Mouse (Mus musculus): ENCODE data around the gene Prr23a2. TPM values are rescaled to one million over a fixed set of nuclear protein-coding genes. Genes with fewer than 3 reads are reported as not detected.

Prr23a2 gene
- polyA plus RNA-seq, 1 experiment from 2014 or later = not detected

DNA sequence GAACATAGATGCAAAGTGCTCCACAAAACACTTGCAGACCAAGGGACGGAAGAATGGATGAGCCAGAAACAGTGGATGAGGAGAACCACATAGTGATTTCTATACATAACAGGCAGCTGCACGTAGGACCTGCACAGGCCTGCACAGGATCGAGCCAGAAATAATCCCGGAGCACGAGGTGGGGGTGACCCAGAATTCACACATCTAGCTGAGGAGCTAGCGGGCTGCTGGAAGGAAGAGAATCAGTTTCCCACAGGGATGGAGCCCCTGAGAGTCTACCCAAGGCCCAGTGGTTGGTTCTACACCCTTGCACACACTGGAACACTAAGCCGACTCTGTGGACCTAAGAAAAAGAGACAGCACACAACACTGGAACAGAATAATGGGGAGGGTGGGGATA lies 32.5 kb upstream of the Prr23a2 start:
- H3K27me3 ChIP-seq (replicated peaks; ENCODE audit: control insufficient read depth, insufficient read depth, low read length) = no peaks in the 10 kb centered on the region
- no peaks in the 10 kb centered on the region for H3K9me3 ChIP-seq (replicated peaks; ENCODE audit: control insufficient read depth, low read length)
- no peak overlapping the region for H3K4me2 ChIP-seq (ENCODE audit: low read length)
- no peak overlapping the region for H3K9ac ChIP-seq (ENCODE audit: low read length)
- no peak overlapping the region for H3K27ac ChIP-seq (ENCODE audit: low read depth, low read length)
- no peak for ATAC-seq
- 91% methylated on average over 7 of the region's 7 CpGs for WGBS
- DNase-seq (ENCODE audit: low spot score) = no peak
- no peaks in the 10 kb centered on the region for H3K4me1 ChIP-seq (ENCODE audit: control insufficient read depth, insufficient read depth, low read length)
- no peaks in the 10 kb centered on the region for H3K36me3 ChIP-seq (ENCODE audit: control insufficient read depth, insufficient read depth, low read length)
- no peak overlapping the region for H3K4me3 ChIP-seq (ENCODE audit: low read depth, low read length)

DNA sequence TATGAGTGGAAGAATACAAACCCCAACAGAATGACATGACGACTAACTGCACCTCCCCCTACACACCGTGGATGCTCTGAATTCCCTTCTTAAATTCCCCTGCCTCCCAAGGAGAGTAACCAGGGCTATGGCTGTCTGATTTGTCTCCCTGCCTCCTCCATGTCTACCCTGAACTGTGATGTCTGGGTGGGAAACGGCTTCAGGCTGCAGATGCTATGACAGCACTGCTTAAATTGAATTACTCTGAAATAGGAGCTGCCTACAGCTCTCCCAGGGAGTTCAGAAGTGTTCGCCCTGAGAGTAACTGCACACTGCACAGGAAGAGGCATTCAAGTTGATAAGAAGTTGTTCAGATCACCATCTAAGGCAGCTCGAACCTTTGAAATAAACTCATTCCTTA lies 26.8 kb upstream of the Prr23a2 start:
- DNase-seq (ENCODE audit: low spot score) = no peak
- Histone ChIP-seq H3K27me3 (replicated peaks; ENCODE audit: control insufficient read depth, insufficient read depth, low read length) (no peaks in the 10 kb centered on the region), H3K27ac (ENCODE audit: low read depth, low read length) (no peak overlapping the region), H3K36me3 (ENCODE audit: control insufficient read depth, insufficient read depth, low read length) (no peaks in the 10 kb centered on the region), H3K4me3 (ENCODE audit: low read depth, low read length) (no peak overlapping the region), H3K4me2 (ENCODE audit: low read length) (no peak overlapping the region), H3K4me1 (ENCODE audit: control insufficient read depth, insufficient read depth, low read length) (no peaks in the 10 kb centered on the region), H3K9ac (ENCODE audit: low read length) (no peak overlapping the region), H3K9me3 (replicated peaks; ENCODE audit: control insufficient read depth, low read length) (no peaks in the 10 kb centered on the region)
- WGBS = 71% methylated on average over 5 of the region's 5 CpGs
- no peak for ATAC-seq

DNA sequence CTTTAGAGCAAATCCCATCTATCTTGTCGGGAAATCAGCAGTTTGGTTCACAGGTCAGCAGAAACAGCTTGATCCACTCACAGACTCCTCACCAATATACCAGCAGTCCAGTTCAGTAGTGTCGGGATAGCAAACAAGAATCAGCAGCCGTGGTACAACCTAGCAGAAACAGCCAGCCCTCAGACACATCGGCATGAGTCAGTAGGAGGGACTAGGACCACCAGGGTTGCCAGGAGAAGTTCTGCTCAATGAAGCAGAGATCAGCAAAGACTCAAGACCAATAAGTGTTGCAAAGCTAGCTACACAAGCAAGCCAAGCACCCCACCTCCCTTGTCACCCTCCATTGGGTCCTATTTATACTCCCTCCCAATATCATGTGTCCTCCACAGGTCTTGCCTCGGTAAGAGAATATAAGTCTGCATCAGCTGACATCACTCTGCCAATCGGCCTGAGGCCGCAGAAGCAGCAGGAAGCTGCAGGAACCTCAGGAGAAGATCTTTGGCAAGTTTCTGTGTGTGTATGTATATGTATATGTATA lies 18.7 kb upstream of the Prr23a2 start:
- Histone ChIP-seq H3K9ac (ENCODE audit: low read length) (no peak overlapping the region), H3K36me3 (ENCODE audit: control insufficient read depth, insufficient read depth, low read length) (no peaks in the 10 kb centered on the region), H3K9me3 (replicated peaks; ENCODE audit: control insufficient read depth, low read length) (no peaks in the 10 kb centered on the region), H3K4me1 (ENCODE audit: control insufficient read depth, insufficient read depth, low read length) (no peaks in the 10 kb centered on the region), H3K4me3 (ENCODE audit: low read depth, low read length) (no peak overlapping the region), H3K27ac (ENCODE audit: low read depth, low read length) (no peak overlapping the region), H3K27me3 (replicated peaks; ENCODE audit: control insufficient read depth, insufficient read depth, low read length) (no peaks in the 10 kb centered on the region), H3K4me2 (ENCODE audit: low read length) (no peak overlapping the region)
- no peak for ATAC-seq
- WGBS = 80% methylated on average over 7 of the region's 7 CpGs
- no peak for DNase-seq (ENCODE audit: low spot score)

DNA sequence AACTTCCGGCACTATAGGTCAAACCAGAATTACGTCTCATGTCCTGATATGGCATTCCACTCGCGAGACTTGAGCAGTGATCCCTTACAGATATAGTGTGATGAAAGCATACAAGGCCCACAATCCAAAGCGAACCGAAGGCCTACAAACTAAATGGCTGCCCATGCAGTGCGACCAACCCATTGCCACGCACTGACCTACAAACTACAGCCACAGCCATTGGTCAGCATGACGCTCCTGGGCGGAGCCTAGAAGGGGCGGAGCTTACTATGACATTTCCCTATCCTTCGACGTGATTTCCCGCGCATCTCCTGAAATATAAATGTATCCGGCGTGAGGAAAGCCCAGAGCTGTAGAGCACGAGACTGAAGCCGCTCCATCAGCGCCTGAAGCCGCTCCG lies 14.2 kb upstream of the Prr23a2 start, which contains the start of gene Prr23a1:
Gene Prr23a1 (plus strand): TSS at position 387 of the 400 bp plus-strand sequence.
- H3K27ac ChIP-seq (ENCODE audit: low read depth, low read length) = no peak within 1 kb of the TSS
- H3K4me3 ChIP-seq (ENCODE audit: low read depth, low read length) = no peak within 1 kb of the TSS
- H3K27me3 ChIP-seq (replicated peaks; ENCODE audit: control insufficient read depth, insufficient read depth, low read length) = no peaks in the 10 kb centered on the region
- no peaks in the 10 kb centered on the region for H3K9me3 ChIP-seq (replicated peaks; ENCODE audit: control insufficient read depth, low read length)
- H3K4me2 ChIP-seq (ENCODE audit: low read length) = peak within 1 kb of the TSS; percentile 20; the same call in 1 of the 2 replicates
- no peaks in the 10 kb centered on the region for H3K4me1 ChIP-seq (ENCODE audit: control insufficient read depth, insufficient read depth, low read length)
- ATAC-seq = no peak
- H3K9ac ChIP-seq (ENCODE audit: low read length) = no peak within 1 kb of the TSS
- no peaks in the 10 kb centered on the region for H3K36me3 ChIP-seq (ENCODE audit: control insufficient read depth, insufficient read depth, low read length)
- DNase-seq (ENCODE audit: low spot score) = no peak
- WGBS = 65% methylated on average over 22 of the region's 22 CpGs

DNA sequence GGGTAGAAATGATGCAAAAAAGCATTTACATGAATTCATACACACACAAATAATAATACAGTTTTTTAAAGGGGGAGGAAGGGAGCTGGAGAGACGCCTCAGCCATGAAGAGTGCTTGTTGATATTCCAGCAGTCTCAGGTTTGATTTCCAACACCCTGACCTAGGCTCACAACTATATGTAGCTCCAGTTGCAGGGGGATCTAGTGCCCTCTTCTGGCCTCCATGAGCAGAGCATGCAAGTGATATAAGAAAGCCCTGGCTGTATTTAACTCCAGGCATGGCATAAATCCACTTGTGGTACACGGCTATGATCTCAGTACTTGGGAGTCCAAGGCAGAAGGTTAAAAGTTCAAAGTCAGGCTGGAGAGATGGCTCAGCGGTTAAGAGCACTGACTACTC lies 7.2 kb downstream of the Prr23a2 start:
- H3K9ac ChIP-seq (ENCODE audit: low read length) = no peak overlapping the region
- no peaks in the 10 kb centered on the region for H3K9me3 ChIP-seq (replicated peaks; ENCODE audit: control insufficient read depth, low read length)
- H3K4me3 ChIP-seq (ENCODE audit: low read depth, low read length) = no peak overlapping the region
- 84% methylated on average over 3 of the region's 3 CpGs for WGBS
- H3K4me1 ChIP-seq (ENCODE audit: control insufficient read depth, insufficient read depth, low read length) = no peaks in the 10 kb centered on the region
- H3K27me3 ChIP-seq (replicated peaks; ENCODE audit: control insufficient read depth, insufficient read depth, low read length) = no peaks in the 10 kb centered on the region
- H3K4me2 ChIP-seq (ENCODE audit: low read length) = no peak overlapping the region
- no peaks in the 10 kb centered on the region for H3K36me3 ChIP-seq (ENCODE audit: control insufficient read depth, insufficient read depth, low read length)
- H3K27ac ChIP-seq (ENCODE audit: low read depth, low read length) = no peak overlapping the region
- ATAC-seq (no peak), DNase-seq (ENCODE audit: low spot score) (no peak)

DNA sequence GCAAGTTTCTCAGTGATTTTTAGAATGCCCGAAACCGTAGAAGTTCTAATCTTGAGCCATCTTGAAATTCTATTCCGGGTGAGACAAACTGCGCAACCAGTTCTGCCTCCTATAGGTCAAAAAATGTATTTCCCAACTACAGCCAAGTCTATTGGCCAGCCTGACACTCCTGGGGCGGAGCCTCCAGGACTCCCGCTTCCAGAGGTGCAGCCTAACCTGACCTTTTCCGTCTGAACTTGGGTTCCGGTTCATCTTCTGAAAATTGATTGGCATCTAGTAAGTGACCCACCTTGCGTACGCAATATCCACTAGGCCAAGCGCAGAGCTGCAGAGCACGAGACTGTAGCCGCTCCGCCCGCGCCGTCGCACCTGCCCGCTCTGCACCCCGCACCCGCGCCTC lies 8.3 kb downstream of the Prr23a2 start, which contains the start of gene Prr23a3:
Gene Prr23a3 (plus strand): TSS at position 197 of the 400 bp plus-strand sequence.
- ATAC-seq (no peak), DNase-seq (ENCODE audit: low spot score) (no peak)
- 56% methylated on average over 22 of the region's 22 CpGs for WGBS
- H3K4me2 ChIP-seq (ENCODE audit: low read length) = no peak within 1 kb of the TSS
- H3K4me3 ChIP-seq (ENCODE audit: low read depth, low read length) = no peak within 1 kb of the TSS
- H3K9me3 ChIP-seq (replicated peaks; ENCODE audit: control insufficient read depth, low read length) = no peaks in the 10 kb centered on the region
- no peaks in the 10 kb centered on the region for H3K27me3 ChIP-seq (replicated peaks; ENCODE audit: control insufficient read depth, insufficient read depth, low read length)
- no peak within 1 kb of the TSS for H3K9ac ChIP-seq (ENCODE audit: low read length)
- no peaks in the 10 kb centered on the region for H3K4me1 ChIP-seq (ENCODE audit: control insufficient read depth, insufficient read depth, low read length)
- no peaks in the 10 kb centered on the region for H3K36me3 ChIP-seq (ENCODE audit: control insufficient read depth, insufficient read depth, low read length)
- H3K27ac ChIP-seq (ENCODE audit: low read depth, low read length) = no peak within 1 kb of the TSS

DNA sequence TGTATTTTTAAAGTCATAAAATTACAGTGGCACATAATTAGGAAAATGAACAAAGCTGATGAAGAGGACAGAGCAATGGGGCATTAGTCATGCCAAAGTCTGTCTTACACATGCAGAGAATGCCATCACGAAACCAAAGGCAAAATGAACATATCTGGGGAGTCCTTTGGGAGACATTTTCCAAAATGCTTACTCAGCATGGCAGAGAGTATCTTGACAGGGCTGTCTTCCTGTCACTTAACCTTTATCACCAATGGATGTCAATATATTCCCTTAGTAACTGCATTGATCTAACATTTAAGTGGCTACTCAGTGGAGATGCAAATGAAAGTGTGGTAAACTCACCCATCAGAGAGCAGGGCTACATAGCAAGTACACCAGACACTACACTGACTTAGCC lies 45.2 kb downstream of the Prr23a2 start:
- Histone ChIP-seq H3K4me2 (ENCODE audit: low read length) (no peak overlapping the region), H3K36me3 (ENCODE audit: control insufficient read depth, insufficient read depth, low read length) (no peaks in the 10 kb centered on the region), H3K4me1 (ENCODE audit: control insufficient read depth, insufficient read depth, low read length) (no peaks in the 10 kb centered on the region), H3K4me3 (ENCODE audit: low read depth, low read length) (no peak overlapping the region), H3K27me3 (replicated peaks; ENCODE audit: control insufficient read depth, insufficient read depth, low read length) (no peaks in the 10 kb centered on the region), H3K9ac (ENCODE audit: low read length) (no peak overlapping the region), H3K9me3 (replicated peaks; ENCODE audit: control insufficient read depth, low read length) (0 out of 2 replicates have a peak, but pooled peaks cover 4% of the 10 kb centered on the region), H3K27ac (ENCODE audit: low read depth, low read length) (no peak overlapping the region)
- ATAC-seq (no peak), DNase-seq (ENCODE audit: low spot score) (no peak)
- WGBS = 80% methylated on average over 1 of the region's 1 CpGs

DNA sequence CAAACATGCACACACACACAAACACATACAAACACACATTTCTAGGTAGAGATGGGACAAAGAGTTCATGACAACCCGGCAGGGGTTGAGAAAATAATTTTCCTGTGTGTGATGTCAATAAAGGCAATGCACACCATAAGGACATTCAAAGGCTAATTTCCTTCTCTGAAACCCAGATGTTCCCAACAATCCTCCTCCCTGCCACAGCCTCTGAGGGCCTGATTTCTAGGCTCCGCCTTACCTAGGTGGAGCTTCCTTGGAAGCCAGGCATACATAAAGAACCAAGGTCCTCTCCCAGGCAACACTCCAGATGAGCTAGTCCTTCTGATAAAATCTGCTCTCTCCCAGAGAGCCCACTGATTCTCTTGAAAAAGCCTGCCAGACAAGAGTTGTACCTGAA lies 46.5 kb downstream of the Prr23a2 start, which contains the start of gene 7420426K07Rik:
Gene 7420426K07Rik (plus strand): TSS at position 301 of the 400 bp plus-strand sequence.
- no peak within 1 kb of the TSS for H3K27ac ChIP-seq (ENCODE audit: low read depth, low read length)
- no peaks in the 10 kb centered on the region for H3K9me3 ChIP-seq (replicated peaks; ENCODE audit: control insufficient read depth, low read length)
- H3K9ac ChIP-seq (ENCODE audit: low read length) = no peak within 1 kb of the TSS
- 100% methylated on average over 2 of the region's 2 CpGs for WGBS
- no peak within 1 kb of the TSS for H3K4me3 ChIP-seq (ENCODE audit: low read depth, low read length)
- H3K4me1 ChIP-seq (ENCODE audit: control insufficient read depth, insufficient read depth, low read length) = no peaks in the 10 kb centered on the region
- H3K36me3 ChIP-seq (ENCODE audit: control insufficient read depth, insufficient read depth, low read length) = no peaks in the 10 kb centered on the region
- no peaks in the 10 kb centered on the region for H3K27me3 ChIP-seq (replicated peaks; ENCODE audit: control insufficient read depth, insufficient read depth, low read length)
- ATAC-seq (no peak), DNase-seq (ENCODE audit: low spot score) (no peak)
- H3K4me2 ChIP-seq (ENCODE audit: low read length) = no peak within 1 kb of the TSS

All from forebrain, embryonic 14.5 days (tissue).